ENCODE assay signal across 7 mouse cellular contexts in genomic region chr11:90142393-90142792, GRCm38 (mm10). TPM values are rescaled to one million over a fixed set of nuclear protein-coding genes. Genes with fewer than 3 reads are reported as not detected.
DNase-seq lines count a peak whose midpoint lies in the region; ATAC-seq lines count a peak whose summit lies in the region.

No protein-coding gene starts in this region.

- ATAC-seq in kidney, embryonic 16.5 days (ENCODE audit: low FRiP score, low TSS enrichment): no peak
- no peak for ATAC-seq in megakaryocyte, adult 5-6 weeks (ENCODE audit: poor library complexity, severe bottlenecking)

- H3K27me3 ChIP-seq in kidney, embryonic 16.5 days (ENCODE audit: insufficient read depth, low read length): no peaks in the 10 kb centered on the region

- H3K4me3 ChIP-seq in kidney, embryonic 16.5 days (ENCODE audit: low read length): no peak overlapping the region

- H3K9me3 ChIP-seq in kidney, embryonic 16.5 days (ENCODE audit: low read length): no peaks in the 10 kb centered on the region

- H3K27ac ChIP-seq in kidney, embryonic 16.5 days (ENCODE audit: low read length): no peak overlapping the region

- H3K9ac ChIP-seq in kidney, embryonic 16.5 days (replicated peaks; ENCODE audit: low read length): no peak overlapping the region

- no peaks in the 10 kb centered on the region for H3K36me3 ChIP-seq in kidney, embryonic 16.5 days (ENCODE audit: insufficient read depth, low read length)

- 44% methylated on average over 4 of the region's 4 CpGs for WGBS in kidney, embryonic 16.5 days

- intact Hi-C loops in heart, postnatal 25 days (cut with DNase I): no loop called here

- no peak overlapping the region for H3K4me2 ChIP-seq in kidney, embryonic 16.5 days (replicated peaks; ENCODE audit: low read depth, low read length)

- no peaks in the 10 kb centered on the region for H3K4me1 ChIP-seq in kidney, embryonic 16.5 days (ENCODE audit: insufficient read depth, low read length)

- DNase-seq in MN1 (ENCODE audit: low spot score): peak; percentile 50
- DNase-seq in Muller cell, postnatal 12 days (ENCODE audit: inconsistent ontology term): peak; percentile 59
- DNase-seq in fibroblast of lung, adult 2 months (ENCODE audit: low read depth): peak; percentile 32
- peak; percentile 70 for DNase-seq in heart, postnatal 25 days (ENCODE audit: low spot score)
- peak; percentile 88 for DNase-seq in lung, postnatal 36 days

RNA-seq across cellular contexts. Expression of gene Gm45716, which starts 45.1 kb away (rescaled TPM):
- total RNA-seq in heart, postnatal 25 days (2021): 10 to 100 TPM; 13.2 to 14.5 TPM
- 5.8 and 6.7 TPM in 2 replicates for polyA plus RNA-seq in kidney, embryonic 16.5 days (2015; fragmentation: Nextera tagmentation; extraction: Ambion mirVana)
- total RNA-seq in megakaryocyte, adult 5-6 weeks (2015): 4.5 and 4.8 TPM in 2 replicates
- total RNA-seq in megakaryocyte, adult 5-6 weeks (2017): 5.6 and 6.9 TPM in 2 replicates

Comparison
In these comparisons a context has a peak if more than half of its experiments do, and no peak if none do; other contexts are left out.
1. DNase-seq: peak in every context shown above with its lines; median percentile 88 in lung, postnatal 36 days; 70 in heart, postnatal 25 days; 59 in Muller cell, postnatal 12 days; 50 in MN1; 32 in fibroblast of lung, adult 2 months.